In the genomic region with DNA sequence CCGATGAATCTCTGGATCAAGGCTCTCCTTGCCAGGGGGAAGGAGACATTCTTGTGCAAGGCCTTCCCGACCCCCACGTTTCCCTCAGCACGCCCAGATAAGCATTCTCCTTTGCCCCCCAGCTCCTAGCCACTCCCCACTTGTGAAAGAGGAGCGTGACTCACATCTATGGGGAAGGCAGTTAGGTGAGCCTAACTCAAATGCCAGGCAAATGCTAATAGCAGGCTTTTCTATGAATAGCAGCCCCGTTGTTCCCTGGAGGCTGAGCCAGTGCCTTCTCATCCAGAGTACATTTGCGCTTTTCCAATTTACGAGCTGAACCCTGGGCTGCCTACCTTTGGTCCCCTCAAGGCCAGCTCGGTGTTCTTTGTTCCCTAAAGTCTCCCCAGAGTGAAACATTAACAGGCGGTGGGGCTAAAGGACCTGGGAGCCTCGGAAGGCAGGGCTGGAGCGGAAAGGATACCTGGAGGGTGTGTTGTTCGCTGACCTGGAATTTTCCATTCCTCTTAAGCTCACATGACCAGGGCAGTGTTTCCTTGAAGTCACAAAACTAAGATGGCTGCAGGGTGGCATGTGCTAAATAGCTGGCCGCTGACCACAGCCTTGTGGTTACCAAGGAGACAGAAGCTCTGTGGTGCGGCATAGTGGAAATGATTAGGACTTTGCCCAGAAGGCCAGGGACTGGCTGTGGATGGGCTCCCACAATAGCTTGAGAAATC, we compare ENCODE assay signal across 8 mouse cellular contexts.
DNase-seq lines count a peak whose midpoint lies in the region; ATAC-seq lines count a peak whose summit lies in the region.

No protein-coding gene starts in this region.

- no peak overlapping the region for H3K4me3 ChIP-seq in lung, embryonic 16.5 days (ENCODE audit: low read length)

- 54% methylated on average over 15 of the region's 15 CpGs for WGBS in lung, embryonic 16.5 days

- H3K27me3 ChIP-seq in lung, embryonic 16.5 days (ENCODE audit: control insufficient read depth, insufficient read depth, low read depth, low read length): no peaks in the 10 kb centered on the region

- H3K27ac ChIP-seq in lung, embryonic 16.5 days (ENCODE audit: low read length): peak overlapping the region; percentile 79

- H3K9me3 ChIP-seq in lung, embryonic 16.5 days (ENCODE audit: control insufficient read depth, low read length): no peaks in the 10 kb centered on the region

- peak; percentile 58; the same call in 1 of the 2 replicates for ATAC-seq in lung, embryonic 16.5 days (ENCODE audit: low read depth)

- DNase-seq in embryo, embryonic 10 days (ENCODE audit: low spot score): peak; percentile 45
- no peak for DNase-seq in embryo, embryonic 9.5 days (ENCODE audit: extremely low spot score)
- peak; percentile 44 for DNase-seq in adrenal gland, postnatal 10 days
- DNase-seq in kidney, adult 8-10 months: peak; percentile 91 to 97
- DNase-seq in spleen, postnatal 10 days (ENCODE audit: low spot score in 2 of 2): no peak
- no peak for DNase-seq in frontal cortex, postnatal 36 days (ENCODE audit: low spot score in 2 of 2)
- no peak for DNase-seq in cerebellum, adult 9-10 months

- H3K4me1 ChIP-seq in lung, embryonic 16.5 days (replicated peaks; ENCODE audit: control insufficient read depth, insufficient read depth, low read length): peaks cover 34% of the 10 kb centered on the region

- H3K4me2 ChIP-seq in lung, embryonic 16.5 days (ENCODE audit: low read depth, low read length): peak overlapping the region; percentile 7; the same call in 1 of the 2 replicates

- no peak overlapping the region; the same call in 1 of the 2 replicates for H3K9ac ChIP-seq in lung, embryonic 16.5 days (ENCODE audit: low read length)

- H3K36me3 ChIP-seq in lung, embryonic 16.5 days (ENCODE audit: control insufficient read depth, insufficient read depth, low read length): no peaks in the 10 kb centered on the region

Comparison
In these comparisons a context has a peak if more than half of its experiments do, and no peak if none do; other contexts are left out.
1. DNase-seq: peak in embryo, embryonic 10 days (single experiment), adrenal gland, postnatal 10 days (single experiment) and kidney, adult 8-10 months (2 of 2); none in embryo, embryonic 9.5 days (single experiment), spleen, postnatal 10 days (0 of 2), frontal cortex, postnatal 36 days (0 of 2) and cerebellum, adult 9-10 months (single experiment).